Mouse (Mus musculus): ENCODE results near the gene Itsn1. TPM values are rescaled to one million over a fixed set of nuclear protein-coding genes. Genes with fewer than 3 reads are reported as not detected.

Itsn1 gene
- total RNA-seq (2021): 10 to 100 TPM; 45.6 to 52.0 TPM
- long read RNA-seq, experiment 1, full-length matches to known transcripts: 8 of 18 reads
- long read RNA-seq, experiment 1, partial matches to known transcripts: 5 of 18 reads
- long read RNA-seq, experiment 1, other reads (novel, unspliced or antisense): 5 of 18 reads
- long read RNA-seq, experiment 2, full-length matches to known transcripts: 14 of 33 reads
- long read RNA-seq, experiment 2, partial matches to known transcripts: 9 of 33 reads
- long read RNA-seq, experiment 2, other reads (novel, unspliced or antisense): 10 of 33 reads

GRCm38 (mm10) chr16:91729066-91729482 lies at the start of gene Itsn1:
TSS of gene Itsn1 (plus strand) at chr16:91729281.
- intact Hi-C loops (cut with DNase I; ENCODE audit: low total_unique reads): no loop called here
- DNase-seq: peak; percentile 99

- intact Hi-C loops (cut with DNase I; ENCODE audit: low total_unique reads): no loop called here
- no peak for DNase-seq
Observed at GRCm38 (mm10) chr16:91680656-91681055, 48.4 kb upstream of the Itsn1 start.

- intact Hi-C loops (cut with DNase I; ENCODE audit: low total_unique reads): no loop called here
- no peak for DNase-seq
Observed at GRCm38 (mm10) chr16:91685526-91685925, 43.6 kb upstream of the Itsn1 start.

- DNase-seq: no peak
- intact Hi-C loops (cut with DNase I; ENCODE audit: low total_unique reads): no loop called here
Observed at GRCm38 (mm10) chr16:91686369-91686768, 42.7 kb upstream of the Itsn1 start.

GRCm38 (mm10) chr16:91688023-91688618 lies 41.0 kb upstream of the Itsn1 start:
- intact Hi-C loops (cut with DNase I; ENCODE audit: low total_unique reads): no loop called here

GRCm38 (mm10) chr16:91688619-91689334 lies 40.3 kb upstream of the Itsn1 start, which contains the start of gene Donson:
TSS of gene Donson (minus strand) at chr16:91688770.
- intact Hi-C loops (cut with DNase I; ENCODE audit: low total_unique reads): no loop called here
- peak; percentile 96 for DNase-seq

More at GRCm38 (mm10) chr16:91688023-91688618, 41.0 kb upstream of the Itsn1 start:
- DNase-seq: no peak

GRCm38 (mm10) chr16:91689791-91690190 lies 39.3 kb upstream of the Itsn1 start:
- intact Hi-C loops (cut with DNase I; ENCODE audit: low total_unique reads): no loop called here
- no peak for DNase-seq

GRCm38 (mm10) chr16:91694455-91695084 lies 34.5 kb upstream of the Itsn1 start:
- intact Hi-C loops (cut with DNase I; ENCODE audit: low total_unique reads): loop anchor here (5.0 kb wide), 1 partner anchor 228 kb away; no protein-coding TSS in a partner anchor
- DNase-seq: peak; percentile 80

GRCm38 (mm10) chr16:91695108-91695755 lies 33.8 kb upstream of the Itsn1 start:
- DNase-seq: peak; percentile 38
- intact Hi-C loops (cut with DNase I; ENCODE audit: low total_unique reads): loop anchor here (5.0 kb wide), 1 partner anchor 227 kb away; no protein-coding TSS in a partner anchor

- DNase-seq: no peak
- intact Hi-C loops (cut with DNase I; ENCODE audit: low total_unique reads): loop anchor here (5.0 kb wide), 1 partner anchor 223 kb away; no protein-coding TSS in a partner anchor
Observed at GRCm38 (mm10) chr16:91698995-91699394, 30.1 kb upstream of the Itsn1 start.

- DNase-seq: no peak
- intact Hi-C loops (cut with DNase I; ENCODE audit: low total_unique reads): no loop called here
Observed at GRCm38 (mm10) chr16:91701908-91702307, 27.2 kb upstream of the Itsn1 start.

- intact Hi-C loops (cut with DNase I; ENCODE audit: low total_unique reads): no loop called here
- no peak for DNase-seq
Observed at GRCm38 (mm10) chr16:91702771-91703188, 26.3 kb upstream of the Itsn1 start.

GRCm38 (mm10) chr16:91704603-91705340 lies 24.3 kb upstream of the Itsn1 start:
- intact Hi-C loops (cut with DNase I; ENCODE audit: low total_unique reads): no loop called here
- DNase-seq: no peak

- intact Hi-C loops (cut with DNase I; ENCODE audit: low total_unique reads): no loop called here
- no peak for DNase-seq
Observed at GRCm38 (mm10) chr16:91710241-91710640, 18.8 kb upstream of the Itsn1 start.

GRCm38 (mm10) chr16:91716927-91717349 lies 12.1 kb upstream of the Itsn1 start:
- peak; percentile 23 for DNase-seq
- intact Hi-C loops (cut with DNase I; ENCODE audit: low total_unique reads): no loop called here

- intact Hi-C loops (cut with DNase I; ENCODE audit: low total_unique reads): no loop called here
- no peak for DNase-seq
Observed at GRCm38 (mm10) chr16:91717399-91717798, 11.7 kb upstream of the Itsn1 start.

GRCm38 (mm10) chr16:91724247-91724646 lies 4.8 kb upstream of the Itsn1 start:
- DNase-seq: peak; percentile 41
- intact Hi-C loops (cut with DNase I; ENCODE audit: low total_unique reads): loop anchor here (5.0 kb wide), 1 partner anchor 193 kb away; no protein-coding TSS in a partner anchor

GRCm38 (mm10) chr16:91727433-91727832 lies 1.6 kb upstream of the Itsn1 start:
- intact Hi-C loops (cut with DNase I; ENCODE audit: low total_unique reads): no loop called here
- no peak for DNase-seq

Data from gastrocnemius, postnatal 14 days (tissue).